Mouse (Mus musculus) neutrophil, adult 65 days (primary cell): ENCODE data around the gene Vmn1r30. TPM values are rescaled to one million over a fixed set of nuclear protein-coding genes. Genes with fewer than 3 reads are reported as not detected.

Experiments used
- total RNA-seq: library from RNA; stranded (reverse); gene quantifications from 2 replicates; pipeline ENCODE4 v1.2.4, GENCODE M21; 2023

Vmn1r30 gene
- not detected in 2 replicates for total RNA-seq

GRCm38 (mm10) chr6:58443285-58443684 is at the start of gene Vmn1r30:
Gene Vmn1r30 (minus strand): TSS chr6:58443385.

GRCm38 (mm10) chr6:58475230-58475629 is 32.0 kb upstream of the Vmn1r30 start, which contains the start of gene Vmn1r31:
Gene Vmn1r31 (minus strand): TSS chr6:58475330.

Other genes starting within 250 kb of the Vmn1r30 start
- not detected in 2 replicates for gene Vmn1r27, start 224.6 kb downstream of the Vmn1r30 start, total RNA-seq
- gene Vmn1r28, start 181.3 kb downstream of the Vmn1r30 start, total RNA-seq = not detected in 2 replicates
- not detected in 2 replicates for gene Vmn1r29, start 141.8 kb downstream of the Vmn1r30 start, total RNA-seq
- gene Vmn1r31, start 31.9 kb upstream of the Vmn1r30 start, total RNA-seq = not detected in 2 replicates
- 5.2 and 5.7 TPM in 2 replicates for gene Abcg2, start 141.1 kb upstream of the Vmn1r30 start, total RNA-seq